Mouse (Mus musculus): ENCODE data around the gene Esp18. TPM values are rescaled to one million over a fixed set of nuclear protein-coding genes. Genes with fewer than 3 reads are reported as not detected.

The Esp18 gene
- total RNA-seq (2014; fragmentation: Nextera tagmentation), result not detected in 2 replicates
- total RNA-seq (2017), result not detected in 2 replicates
- not detected in 2 replicates for polyA plus RNA-seq (2012)

GRCm38 (mm10) chr17:39406059-39406458 is at the start of gene Esp18:
Esp18 (plus strand) TSS chr17:39406359.
- H3K4me1 ChIP-seq (ENCODE audit: insufficient read depth, low read depth, low read length), result no peaks in the 10 kb centered on the region
- H3K4me3 ChIP-seq (ENCODE audit: low read depth, low read length), result no peak within 1 kb of the TSS
- no peaks in the 10 kb centered on the region for H3K36me3 ChIP-seq (replicated peaks)
- TF ChIP-seq POLR2AphosphoS5 (IDR thresholded peaks at IDR 0.05; ENCODE audit: insufficient replicate concordance, low read depth, low read length) (no peak), TAL1 (conservative IDR thresholded peaks at IDR 0.05; ENCODE audit: low read depth, low read length) (no peak), GATA1 (IDR thresholded peaks at IDR 0.05; ENCODE audit: borderline replicate concordance, low read length) (no peak), CTCF (IDR thresholded peaks at IDR 0.05; ENCODE audit: low read depth, low read length) (no peak), GATA2 (IDR thresholded peaks at IDR 0.05; ENCODE audit: borderline replicate concordance, low read depth, low read length) (no peak)
- H3K9me3 ChIP-seq (replicated peaks), result no peaks in the 10 kb centered on the region
- H3K27me3 ChIP-seq (ENCODE audit: insufficient read depth, low read length), result no peaks in the 10 kb centered on the region
- ATAC-seq (ENCODE audit: extremely low read depth, insufficient number of reproducible peaks, low FRiP score, poor library complexity, severe bottlenecking), result no peak
- no peak for DNase-seq (ENCODE audit: low spot score)

GRCm38 (mm10) chr17:39363316-39363715 is 42.8 kb upstream of the Esp18 start:
- no peak for DNase-seq (ENCODE audit: low spot score)
- H3K9me3 ChIP-seq (replicated peaks), result no peaks in the 10 kb centered on the region
- TF ChIP-seq POLR2AphosphoS5 (IDR thresholded peaks at IDR 0.05; ENCODE audit: insufficient replicate concordance, low read depth, low read length), result no peak
- TF ChIP-seq GATA2 (IDR thresholded peaks at IDR 0.05; ENCODE audit: borderline replicate concordance, low read depth, low read length), result no peak
- TF ChIP-seq TAL1 (conservative IDR thresholded peaks at IDR 0.05; ENCODE audit: low read depth, low read length), result no peak
- no peak for TF ChIP-seq GATA1 (IDR thresholded peaks at IDR 0.05; ENCODE audit: borderline replicate concordance, low read length)
- no peak for TF ChIP-seq CTCF (IDR thresholded peaks at IDR 0.05; ENCODE audit: low read depth, low read length)
- H3K27me3 ChIP-seq (ENCODE audit: insufficient read depth, low read length), result no peaks in the 10 kb centered on the region
- no peak overlapping the region for H3K4me3 ChIP-seq (ENCODE audit: low read depth, low read length)
- no peaks in the 10 kb centered on the region for H3K36me3 ChIP-seq (replicated peaks)
- no peaks in the 10 kb centered on the region for H3K4me1 ChIP-seq (ENCODE audit: insufficient read depth, low read depth, low read length)
- no peak for ATAC-seq (ENCODE audit: extremely low read depth, insufficient number of reproducible peaks, low FRiP score, poor library complexity, severe bottlenecking)

Other genes starting within 250 kb of the Esp18 start
- not detected in 2 replicates for gene Esp16, start 129.8 kb downstream of the Esp18 start, total RNA-seq (2014; fragmentation: Nextera tagmentation)
- gene Esp16, start 129.8 kb downstream of the Esp18 start, total RNA-seq (2017), result not detected in 2 replicates
- gene Esp16, start 129.8 kb downstream of the Esp18 start, polyA plus RNA-seq (2012), result not detected in 2 replicates
- gene Esp15, start 234.6 kb downstream of the Esp18 start, total RNA-seq (2014; fragmentation: Nextera tagmentation), result not detected in 2 replicates
- not detected in 2 replicates for gene Esp15, start 234.6 kb downstream of the Esp18 start, total RNA-seq (2017)
- not detected in 2 replicates for gene Esp15, start 234.6 kb downstream of the Esp18 start, polyA plus RNA-seq (2012)